Mouse (Mus musculus) embryo, embryonic 10 days (tissue): Measurements from ENCODE around the gene Tmem131l.

Experiments used
- DNase-seq: peaks from one replicate; pipeline ENCODE4 v3.0.0-alpha.2; 2015; ENCODE audit warnings: low spot score

The Tmem131l gene

DNA sequence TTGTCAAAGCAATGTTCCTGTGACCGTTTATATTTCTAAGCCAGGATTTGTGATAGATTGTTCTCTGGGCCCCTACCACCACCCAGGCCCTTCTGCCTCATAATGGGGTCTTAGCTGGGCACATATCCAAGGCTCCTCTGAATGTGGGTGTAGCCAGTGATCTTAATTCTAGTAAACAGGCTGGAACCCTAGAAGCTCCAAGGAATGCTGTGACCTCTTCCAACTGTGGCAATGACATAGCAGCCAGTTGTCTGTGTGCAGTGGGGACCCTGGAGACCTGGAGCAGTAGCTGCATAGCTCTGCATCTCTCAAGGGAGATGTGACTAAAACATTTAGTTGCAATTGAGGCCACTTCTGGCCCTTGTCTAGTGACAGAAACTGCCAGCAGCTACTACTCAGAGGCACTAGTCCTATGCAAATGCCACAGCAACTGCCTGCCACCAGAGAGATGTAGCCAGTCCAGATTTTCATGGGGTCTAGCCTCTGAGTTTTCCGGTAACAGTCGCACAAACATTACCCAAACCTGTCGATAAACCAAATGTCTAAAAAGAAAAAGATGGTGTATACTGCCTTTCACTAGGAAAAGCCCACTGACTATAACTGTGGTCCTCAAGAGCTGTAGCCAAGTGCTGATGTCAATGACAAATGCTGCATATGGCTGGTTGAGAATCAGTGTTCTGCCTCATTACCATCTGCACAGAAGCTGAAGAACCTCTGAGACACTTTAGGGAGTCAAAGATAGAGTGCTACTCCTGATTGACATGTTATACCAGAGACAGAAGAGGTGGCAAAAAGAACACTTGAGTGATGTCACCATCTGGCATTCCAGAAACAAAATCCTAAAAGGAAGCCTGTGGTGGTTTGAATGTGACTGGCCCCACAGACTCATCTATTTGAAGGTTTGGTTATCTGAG, 61.2 kb downstream of the Tmem131l start:
- no peak for DNase-seq

DNA sequence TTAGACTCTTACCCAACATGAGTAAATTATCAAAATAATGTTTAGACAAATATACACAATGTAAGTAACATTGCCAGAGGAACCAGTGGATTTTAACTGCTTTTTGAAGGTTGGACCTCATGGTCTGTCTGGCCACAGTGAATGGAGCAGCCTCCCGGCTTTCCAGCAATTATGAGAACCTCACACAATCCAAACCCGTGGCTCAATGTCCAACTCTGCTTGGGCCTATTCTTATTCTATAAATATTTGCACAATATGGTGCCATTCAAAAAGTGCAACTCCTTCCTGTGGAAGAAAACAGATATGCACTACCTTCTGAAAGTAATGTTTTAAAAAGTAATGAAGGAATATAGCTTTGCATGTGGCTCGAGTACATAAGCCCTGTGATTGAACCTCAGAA, 62.2 kb downstream of the Tmem131l start:
- DNase-seq, result no peak

DNA sequence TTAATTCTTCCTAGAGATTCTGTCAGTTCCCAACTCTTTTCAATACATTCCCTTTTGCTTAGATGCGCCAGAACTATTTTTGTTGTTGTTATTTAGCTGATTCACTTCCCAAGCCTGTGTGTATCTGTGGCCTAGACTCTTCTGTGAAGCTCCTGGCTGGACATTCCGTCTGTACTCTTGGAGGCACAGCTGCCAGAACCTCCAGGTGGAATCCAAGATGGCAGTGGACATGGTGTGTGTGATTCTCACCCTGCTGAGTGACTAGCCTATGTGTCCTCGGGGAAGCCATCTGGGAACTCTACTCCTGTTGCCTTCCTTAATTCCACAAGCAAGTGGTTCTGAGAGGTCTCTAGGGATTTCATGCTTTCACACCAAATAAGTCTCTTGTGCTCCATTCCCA, 63.8 kb downstream of the Tmem131l start:
- DNase-seq, result no peak

DNA sequence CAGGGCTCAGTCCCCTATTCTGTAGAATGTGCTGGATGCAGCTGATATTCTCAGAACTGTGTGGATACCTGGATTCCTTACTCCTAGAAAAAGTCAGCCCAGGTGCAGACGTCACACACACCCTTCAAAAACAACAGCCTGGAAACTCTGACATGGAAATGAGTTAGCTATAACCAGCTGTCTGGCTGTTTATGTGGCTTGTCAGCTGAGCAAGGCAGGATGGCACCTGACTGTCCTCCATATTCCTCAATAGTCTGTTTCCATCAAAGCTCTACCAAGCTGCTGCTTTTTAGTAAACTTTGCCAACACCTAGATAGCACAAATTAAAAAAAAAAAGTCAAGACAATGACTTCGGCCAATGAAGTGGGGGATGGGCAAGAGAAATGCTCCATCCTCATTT, 66.6 kb downstream of the Tmem131l start:
- no peak for DNase-seq

DNA sequence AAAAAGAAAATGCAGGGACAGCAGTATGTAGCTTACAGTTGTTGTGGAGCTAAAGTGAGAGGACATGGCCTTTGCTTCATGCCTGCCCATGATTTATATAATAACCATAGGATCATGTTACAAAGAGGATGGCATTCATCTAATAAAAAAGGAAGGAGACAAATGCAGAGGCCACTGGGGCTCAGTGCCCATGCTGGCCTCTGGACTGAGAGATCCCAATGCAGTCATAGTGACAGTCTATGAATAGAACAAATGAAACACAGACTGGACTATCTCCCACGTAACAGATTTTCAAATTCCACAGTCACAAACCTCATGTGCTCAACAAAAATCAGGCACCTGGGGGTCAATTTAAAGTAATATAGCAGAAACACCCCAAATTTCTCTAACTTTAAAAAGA, 69.3 kb downstream of the Tmem131l start:
- no peak for DNase-seq

DNA sequence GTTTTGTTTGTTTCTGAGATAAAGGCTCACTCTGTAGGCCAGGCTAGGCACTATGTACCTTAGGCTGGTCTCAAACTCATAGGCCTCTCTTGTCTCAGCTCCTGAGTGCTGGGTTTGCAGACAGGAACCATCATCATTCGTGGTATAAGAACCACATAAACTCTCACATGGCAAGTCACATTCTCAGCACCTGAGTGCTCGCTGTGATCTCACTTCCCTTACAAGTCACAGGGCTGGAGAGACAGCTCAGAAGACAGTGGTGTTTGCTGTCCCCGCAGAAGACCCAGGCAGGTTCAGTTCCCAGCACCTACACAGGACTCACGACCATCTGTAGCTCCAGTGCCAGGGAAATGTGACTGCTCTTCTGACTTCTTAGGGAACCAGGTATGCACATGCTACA, 70.9 kb downstream of the Tmem131l start:
- DNase-seq, result no peak

DNA sequence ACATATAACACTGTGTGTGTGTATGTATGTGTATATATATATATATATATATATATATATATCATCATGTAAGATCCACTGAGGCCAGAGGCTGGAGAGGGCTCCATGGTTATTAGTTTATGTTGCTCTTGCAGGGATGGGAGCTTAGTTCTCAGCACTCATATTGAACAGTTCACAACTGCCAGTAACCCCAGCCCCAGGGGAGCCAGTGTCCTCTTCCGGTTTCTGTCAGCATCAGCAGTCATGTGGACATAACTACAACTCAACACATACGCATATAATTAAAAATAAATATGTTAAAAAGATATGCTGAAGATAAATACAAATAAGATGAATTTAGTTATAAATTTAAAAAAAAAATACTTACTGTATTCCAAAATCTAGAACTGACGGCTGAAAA, 72.2 kb downstream of the Tmem131l start:
- DNase-seq, result no peak

DNA sequence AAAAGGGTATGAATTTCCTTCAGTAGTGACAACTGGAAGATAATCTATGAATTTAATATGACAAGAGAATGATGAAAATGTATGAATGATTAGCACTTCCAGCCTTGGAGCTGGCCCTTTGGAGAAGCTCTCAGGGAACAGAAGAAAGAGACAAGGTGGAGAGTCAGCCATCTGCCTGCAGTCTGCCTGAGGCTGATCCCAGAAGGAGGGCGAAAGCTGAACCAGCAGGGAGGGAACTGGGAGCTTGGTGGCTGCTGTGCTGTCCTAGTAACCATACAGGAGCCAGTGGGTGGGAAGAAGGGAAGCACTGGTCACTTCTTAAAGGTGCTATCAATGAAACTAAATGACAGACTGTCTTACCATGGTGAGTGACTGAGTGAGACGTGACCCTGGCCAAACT, 74.6 kb downstream of the Tmem131l start:
- no peak for DNase-seq

DNA sequence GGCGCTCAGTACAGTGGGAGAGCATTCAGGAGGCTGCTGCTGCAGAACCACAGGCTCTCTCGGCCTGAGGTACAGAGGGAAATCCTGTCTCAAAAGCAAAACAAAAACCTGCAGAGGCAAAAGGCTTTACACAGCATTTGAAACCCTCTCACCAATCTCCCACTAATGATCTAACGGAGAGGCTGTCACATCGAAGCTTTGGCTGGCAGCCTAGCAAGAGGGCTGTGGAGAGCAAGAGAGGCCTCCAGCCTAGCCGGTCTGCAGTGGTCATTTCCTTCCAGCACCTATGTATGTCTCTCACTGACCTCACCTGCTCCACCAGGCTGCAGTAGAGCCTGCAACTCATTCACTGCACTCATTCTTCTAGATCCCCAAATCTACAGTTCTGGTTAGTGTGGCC, 76.3 kb downstream of the Tmem131l start:
- DNase-seq, result no peak

DNA sequence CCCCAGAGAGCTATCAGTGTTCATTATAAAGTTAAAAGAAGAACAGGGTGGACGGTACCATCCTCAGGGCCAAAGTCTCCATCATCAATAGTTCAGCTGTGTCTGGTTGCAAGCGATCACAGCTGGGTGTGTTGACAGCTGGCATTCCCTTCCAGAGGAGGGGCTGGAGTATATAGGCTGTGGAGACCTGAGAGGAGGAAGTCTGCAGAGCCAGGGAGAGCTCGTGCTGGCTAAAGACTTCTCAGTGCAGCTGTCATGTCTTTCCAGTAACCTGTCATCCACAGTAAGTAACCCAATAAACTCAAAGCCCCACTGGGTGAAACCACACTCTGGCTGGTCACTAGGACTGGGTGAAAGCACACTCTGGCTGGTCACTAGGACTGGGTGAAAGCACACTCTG, 77.4 kb downstream of the Tmem131l start:
- no peak for DNase-seq

DNA sequence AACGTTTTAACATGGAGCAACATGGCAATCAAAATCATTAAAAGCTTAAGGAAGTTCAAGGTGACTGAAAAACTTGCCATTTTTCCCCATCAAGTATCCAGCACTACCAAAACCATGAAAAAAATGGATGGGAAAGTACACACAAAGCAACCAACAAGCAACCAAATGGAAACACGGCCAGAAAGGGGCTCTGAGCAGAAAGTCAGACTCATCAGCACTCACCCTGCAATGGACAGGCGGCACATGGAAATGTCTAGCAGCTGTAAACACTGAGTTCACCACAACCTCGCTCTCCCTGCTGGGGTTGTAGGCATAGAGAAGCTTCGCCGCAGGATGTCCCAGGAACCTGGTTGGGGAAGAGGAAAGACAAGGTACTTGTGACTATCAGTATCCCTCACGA, 77.9 kb downstream of the Tmem131l start:
- no peak for DNase-seq

DNA sequence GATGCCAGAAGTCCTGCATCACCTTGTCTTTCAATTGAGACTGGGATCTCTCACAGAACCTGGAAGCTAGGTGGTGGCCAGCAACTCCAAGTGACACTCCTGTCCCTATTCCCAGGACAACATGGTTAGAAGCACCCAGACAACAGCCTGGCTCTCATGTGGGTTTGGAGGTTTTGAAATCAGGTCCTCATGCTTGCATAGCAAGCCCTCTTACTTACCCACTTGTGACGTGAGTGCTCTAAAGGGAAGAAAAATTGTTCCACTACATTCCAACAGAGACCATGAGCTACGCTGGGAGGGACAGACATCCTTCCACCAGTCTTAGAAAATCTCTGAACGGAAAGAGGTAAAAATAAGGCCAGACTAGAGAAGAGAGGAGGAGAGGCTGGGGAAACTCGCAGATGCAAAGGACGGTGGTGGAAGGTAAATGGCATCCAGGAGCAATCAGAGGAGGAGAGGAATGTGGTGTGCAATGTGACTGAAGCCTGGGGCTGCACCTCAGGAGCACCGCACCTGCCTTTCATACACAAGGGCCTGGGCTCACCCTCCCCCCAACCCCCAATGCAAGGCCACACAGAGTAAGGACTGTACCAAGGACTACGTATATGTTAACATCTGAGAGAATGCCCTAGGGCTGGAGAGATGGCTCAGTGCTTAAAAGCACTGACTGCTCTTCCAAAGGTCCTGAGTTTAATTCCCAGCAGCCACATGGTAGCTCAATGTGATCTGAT, 80.9 kb downstream of the Tmem131l start:
- no peak for DNase-seq

DNA sequence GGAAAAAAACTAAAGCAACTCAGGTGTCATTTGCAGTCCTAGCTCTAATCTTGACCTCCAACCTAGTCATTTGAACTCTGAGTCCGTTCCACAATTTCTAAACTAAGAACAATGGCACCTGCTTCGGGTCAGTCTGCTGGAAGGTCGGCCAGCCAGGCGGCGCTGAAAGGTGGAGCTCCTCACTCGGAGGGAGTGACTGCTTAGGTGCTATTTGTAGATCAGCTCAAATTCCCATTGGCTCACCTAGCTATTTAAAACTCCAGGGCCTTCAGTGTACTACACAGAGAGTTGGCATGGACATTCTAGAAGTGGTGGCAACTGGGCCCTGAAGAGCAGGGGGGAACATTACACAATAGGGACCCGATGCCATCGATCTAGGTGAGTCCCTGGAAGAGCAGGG, 86.1 kb downstream of the Tmem131l start:
- no peak for DNase-seq

DNA sequence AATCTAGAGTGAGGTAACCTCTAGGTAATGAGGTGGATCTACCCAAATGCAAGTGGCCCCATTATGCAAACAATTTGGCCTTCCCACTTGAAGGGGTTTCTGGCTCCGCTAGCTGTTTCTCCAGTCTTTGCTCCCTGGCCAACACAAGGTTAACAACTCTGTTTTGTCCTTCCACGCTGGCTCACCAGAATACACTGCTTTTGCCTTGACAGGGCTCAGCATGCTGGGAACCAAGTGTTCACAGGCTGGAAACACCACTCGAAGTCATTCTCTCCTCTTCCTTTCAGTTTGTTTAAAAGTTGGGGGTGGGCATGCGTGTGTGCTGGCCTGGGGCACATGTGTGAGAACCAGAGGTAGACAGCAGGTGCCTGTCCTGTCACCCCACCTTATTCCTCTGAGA, 91.2 kb downstream of the Tmem131l start:
- no peak for DNase-seq

DNA sequence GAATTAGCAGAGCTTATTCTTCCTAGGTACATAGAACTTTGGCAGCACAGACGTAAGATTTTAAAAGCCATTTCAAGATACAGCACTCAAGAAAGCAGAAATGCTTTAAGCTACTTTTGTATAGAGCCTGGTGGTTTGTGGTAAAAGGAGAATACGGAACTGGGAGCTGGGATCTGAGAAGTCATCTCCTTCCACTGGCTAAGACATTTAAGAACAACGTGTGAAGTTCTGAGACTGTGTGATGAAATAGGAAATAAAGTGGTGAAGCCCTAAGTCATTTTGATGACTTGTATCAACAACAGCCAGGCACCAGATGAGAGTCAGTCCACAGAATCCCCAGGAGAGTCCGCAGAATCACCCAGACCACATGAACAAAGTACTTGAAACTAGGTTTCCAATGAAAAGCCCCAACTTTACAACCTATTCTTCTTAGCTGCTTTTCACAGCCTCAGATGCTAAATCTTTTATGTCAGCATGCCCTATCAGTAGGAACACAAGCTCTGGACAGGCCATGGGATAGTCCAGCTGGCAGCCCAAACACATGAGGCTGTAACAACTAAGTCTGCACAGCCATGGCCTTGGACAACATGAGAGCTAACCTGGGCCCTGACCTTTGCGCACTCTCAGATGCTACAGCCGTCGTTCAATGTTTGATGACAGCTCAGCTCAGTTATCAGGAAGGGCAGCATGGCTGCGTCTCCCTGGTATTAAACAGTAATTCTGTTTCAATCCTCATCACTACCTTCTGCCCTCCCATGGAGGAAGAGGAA, 92.3 kb downstream of the Tmem131l start:
- no peak for DNase-seq

DNA sequence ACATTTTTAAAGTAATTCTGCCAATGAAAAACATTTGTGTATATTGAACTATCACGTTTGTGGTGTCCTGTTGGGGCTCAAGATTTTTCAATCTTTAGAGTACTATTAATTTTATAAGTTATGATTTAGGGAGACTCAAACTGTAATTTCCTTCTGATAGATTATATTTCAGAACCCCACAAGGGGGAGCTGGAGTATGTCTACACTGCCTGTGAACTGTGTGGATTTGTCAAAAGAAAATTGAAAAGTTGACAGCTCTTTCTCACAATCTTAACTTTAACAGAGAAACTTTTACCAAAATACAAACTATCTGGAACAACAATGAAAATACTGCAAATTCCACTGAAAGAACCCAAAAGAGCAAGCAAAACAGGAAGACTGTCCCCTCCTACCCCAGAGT, 93.1 kb downstream of the Tmem131l start:
- DNase-seq, result no peak

DNA sequence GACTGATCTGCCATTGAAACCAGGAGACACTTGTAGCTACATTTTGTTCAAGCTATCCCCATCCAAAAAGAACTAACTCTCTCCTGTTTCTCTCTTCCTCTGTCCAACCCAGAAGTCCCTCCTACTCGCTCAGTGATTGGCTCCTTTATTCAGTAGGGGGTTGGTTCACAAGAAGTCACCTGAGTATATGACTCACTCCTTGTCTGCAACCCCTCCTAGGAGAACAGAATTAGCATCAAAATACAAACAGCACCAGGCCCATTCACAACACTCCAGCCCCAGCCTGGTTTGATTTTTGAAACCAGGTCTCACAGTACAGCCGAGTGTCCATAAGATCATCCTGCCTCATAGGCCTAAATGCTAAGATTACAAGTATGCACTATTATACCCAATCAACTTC, 96.3 kb downstream of the Tmem131l start:
- DNase-seq, result no peak

DNA sequence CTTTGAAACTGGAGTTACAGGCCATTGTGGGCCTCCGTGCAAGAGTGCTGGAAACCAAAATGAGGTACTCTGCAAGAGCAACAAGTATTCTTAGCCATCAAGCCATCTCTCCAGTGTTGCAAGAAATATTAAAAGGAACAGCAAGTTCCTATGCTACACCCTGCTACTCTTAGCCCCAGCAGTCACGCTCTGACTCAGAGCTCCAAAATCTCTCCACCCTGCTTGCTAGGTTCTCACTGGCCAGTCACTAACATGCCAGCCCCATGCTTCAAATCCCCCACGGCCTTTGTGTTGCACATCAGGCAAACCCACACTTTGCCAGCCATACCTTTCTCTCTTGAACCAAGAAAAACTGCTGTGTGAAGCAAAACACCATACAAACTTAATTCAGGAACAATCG, 96.8 kb downstream of the Tmem131l start:
- DNase-seq, result no peak

DNA sequence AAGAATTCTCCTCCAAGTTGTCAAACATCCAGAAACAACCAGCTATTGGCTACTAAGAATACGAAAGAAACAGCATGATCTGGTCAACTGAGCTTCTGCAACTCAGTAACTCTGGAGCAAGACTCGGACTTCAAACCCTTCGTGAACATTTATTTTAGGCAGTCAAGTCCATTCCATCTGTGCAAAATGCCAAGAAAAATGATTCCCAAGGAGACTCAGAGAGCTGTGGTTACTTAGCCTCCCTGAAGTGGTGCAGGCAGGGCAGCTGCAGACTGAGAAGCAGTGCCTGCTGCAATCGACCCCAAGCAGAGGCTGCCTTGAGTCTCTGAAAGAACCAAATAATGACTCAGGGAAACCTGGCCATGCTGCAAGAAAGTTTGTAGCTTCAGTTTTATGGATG, 98.1 kb downstream of the Tmem131l start:
- DNase-seq, result no peak

DNA sequence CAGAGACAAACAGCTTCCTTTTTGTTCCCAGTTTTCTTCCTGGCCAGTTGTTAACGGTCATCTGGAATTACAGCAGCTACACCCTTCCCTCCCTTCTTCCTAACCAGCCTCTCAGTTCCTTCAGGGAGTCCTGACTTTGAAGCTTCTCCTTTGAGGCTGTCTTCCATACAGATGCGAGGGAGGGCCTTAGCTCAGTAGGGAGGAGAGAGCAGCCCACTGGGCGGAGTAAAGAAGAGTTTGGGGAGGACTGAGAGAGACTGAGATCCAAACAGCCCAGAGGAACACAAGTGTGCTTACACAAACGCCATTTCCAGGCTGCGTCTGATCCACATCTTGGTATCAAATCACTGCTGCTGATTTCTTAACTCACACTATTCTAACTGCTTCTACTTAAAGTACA, 101.1 kb downstream of the Tmem131l start:
- DNase-seq, result no peak

DNA sequence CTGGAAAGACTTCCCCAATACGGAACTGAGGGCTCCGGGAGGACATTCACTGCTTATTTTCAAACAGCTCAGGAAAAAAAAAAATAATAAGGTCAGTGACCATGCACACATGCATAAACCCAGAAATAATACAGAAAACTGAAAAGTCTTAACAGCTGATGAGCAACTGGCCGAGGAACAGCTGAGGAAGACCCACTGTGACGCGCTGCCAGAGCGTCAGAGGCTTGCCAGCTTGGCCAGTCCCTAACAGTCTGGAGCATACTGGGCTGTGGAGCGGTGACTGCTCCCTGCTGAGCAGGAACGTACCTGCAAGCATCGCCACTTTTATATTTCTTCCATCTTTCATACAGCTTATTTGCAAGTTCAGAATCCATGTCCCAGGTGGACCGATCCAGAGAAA, 105.5 kb downstream of the Tmem131l start:
- DNase-seq, result no peak

DNA sequence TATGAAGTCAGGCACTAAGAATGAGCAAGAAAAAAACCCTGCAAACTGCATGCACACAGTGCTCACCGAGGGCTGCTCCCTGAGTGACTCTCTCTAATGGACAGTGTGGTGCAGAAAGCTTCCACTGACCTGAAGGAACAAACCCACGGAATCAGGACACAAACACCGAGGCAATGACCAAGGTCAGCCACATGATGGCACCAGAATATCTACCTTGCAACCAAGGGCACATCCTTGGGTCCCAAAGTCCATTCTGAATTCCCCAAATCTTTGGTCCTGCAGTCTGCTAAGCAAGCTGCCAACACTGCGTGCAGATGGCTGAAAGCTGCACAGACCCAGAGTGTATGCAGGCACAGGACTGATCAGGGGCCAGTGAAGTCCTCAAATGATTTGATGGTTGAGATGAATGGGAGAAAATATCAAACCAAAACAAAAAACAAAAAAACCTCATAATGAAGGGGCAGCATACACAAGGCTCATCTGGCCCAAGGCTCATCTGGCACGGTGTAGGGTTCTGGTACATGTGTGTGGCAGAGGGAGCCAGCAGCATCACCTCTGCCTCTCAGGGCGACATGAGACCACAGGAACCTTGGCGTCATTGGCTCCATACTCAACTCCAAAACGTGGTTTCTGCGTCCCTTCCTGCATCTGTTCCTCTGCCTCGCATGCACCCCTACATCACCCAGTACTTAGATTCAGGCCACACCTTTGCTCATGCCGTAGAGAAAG, 124.0 kb downstream of the Tmem131l start:
- peak; percentile 75 for DNase-seq
